Mouse (Mus musculus): ENCODE data around the gene Klhl30. TPM values are rescaled to one million over a fixed set of nuclear protein-coding genes. Genes with fewer than 3 reads are reported as not detected.

Gene Klhl30
- polyA plus RNA-seq (2012; rRNA removed): 0.09 and 0.64 TPM in 2 replicates

DNA sequence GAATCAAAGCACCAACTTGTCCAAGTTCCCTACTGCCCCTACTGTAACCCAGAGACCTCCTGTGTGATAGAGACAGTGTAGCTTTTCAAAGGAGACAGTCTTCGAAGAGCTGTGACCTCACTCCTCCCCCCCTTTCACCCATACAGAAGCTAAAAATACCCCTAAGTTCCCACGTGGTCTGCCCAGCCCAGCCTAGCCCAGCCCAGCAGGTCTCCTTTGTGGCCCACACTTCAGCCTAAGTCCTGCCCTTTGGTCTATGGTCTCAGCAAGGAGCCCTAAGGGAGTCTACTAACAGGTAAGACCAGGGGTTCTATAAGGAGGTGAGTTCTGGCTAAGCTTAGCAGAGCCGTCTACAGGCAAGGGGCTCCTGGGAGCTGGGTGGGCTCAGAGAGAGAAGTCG lies at the start of gene Klhl30:
Gene Klhl30 (plus strand): TSS at position 176 of the 400 bp plus-strand sequence.

DNA sequence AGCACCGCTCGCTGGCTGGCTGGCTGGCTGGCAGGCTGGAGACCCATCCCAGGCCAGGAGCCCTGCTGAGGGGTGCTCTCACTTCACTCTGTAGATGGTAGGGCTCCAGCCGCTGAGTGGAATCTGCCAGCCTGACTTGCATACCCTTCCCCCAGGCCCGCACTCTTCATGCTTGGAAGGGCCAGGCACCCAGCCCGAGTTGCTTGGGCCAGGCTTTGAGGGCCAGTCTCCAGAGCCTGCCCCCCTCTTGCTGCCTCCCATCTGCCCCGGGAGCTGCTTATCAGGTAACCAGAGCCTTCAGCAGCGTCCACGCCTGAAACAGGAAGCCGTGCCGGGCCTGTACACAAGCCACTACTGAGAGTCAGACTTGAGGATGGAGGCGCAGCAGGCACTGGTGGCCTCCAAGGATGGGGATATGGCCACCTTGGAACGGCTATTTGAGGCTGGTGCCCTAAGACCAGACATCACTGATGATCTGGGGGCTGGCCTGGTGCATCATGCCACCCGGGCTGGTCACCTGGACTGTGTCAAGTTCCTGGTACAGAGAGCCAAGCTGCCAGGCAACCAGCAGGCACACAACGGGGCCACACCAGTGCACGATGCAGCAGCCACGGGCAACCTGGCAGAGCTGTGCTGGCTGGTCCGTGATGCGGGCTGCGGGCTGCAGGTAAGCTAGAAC lies 28.9 kb upstream of the Klhl30 start, which contains the start of gene Espnl:
Gene Espnl (plus strand): TSS at position 316 of the 679 bp plus-strand sequence.

DNA sequence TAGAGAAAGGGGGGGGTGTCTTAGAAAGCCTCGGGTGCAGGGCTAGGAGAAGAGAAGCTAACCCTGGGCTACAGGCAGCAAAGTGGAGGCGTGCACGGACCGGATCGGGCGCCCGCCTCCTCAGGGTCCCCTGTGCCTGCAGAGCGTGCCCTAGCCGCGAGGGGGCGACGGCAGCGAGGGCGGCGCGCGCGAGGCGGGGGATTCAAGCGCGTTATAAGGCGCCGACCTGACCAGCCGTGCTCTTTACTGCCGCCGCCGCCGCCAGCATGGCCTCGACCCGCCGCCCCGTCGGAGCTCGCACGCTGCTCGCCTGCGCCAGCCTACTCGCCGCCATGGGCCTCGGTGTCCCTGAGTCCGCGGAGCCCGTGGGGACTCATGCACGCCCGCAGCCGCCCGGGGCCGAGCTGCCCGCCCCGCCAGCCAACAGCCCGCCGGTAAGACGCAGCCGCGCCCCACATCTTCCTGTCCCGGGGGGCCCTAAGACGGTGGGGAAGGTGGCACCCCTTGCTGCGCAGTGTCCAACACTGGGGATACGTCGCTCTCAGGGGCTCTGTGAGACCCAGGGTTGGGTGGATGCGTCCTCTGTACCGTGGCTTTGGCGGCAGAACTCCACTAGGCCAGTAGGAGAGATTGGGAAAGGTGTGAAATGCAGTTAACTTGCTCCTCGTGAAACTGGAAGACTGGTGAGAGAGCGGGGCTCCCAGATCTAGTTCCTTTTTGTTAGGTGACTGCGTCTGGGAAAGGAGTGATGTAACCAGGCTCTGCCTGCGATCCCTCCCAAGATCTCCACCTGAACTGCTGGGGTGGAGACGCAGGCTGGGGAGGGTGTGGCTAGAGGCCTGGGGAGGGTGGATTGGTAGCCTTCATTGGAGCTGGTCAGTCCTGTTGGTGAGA lies 15.6 kb downstream of the Klhl30 start, which contains the start of gene Erfe:
Gene Erfe (plus strand): TSS at position 216 of the 894 bp plus-strand sequence.

DNA sequence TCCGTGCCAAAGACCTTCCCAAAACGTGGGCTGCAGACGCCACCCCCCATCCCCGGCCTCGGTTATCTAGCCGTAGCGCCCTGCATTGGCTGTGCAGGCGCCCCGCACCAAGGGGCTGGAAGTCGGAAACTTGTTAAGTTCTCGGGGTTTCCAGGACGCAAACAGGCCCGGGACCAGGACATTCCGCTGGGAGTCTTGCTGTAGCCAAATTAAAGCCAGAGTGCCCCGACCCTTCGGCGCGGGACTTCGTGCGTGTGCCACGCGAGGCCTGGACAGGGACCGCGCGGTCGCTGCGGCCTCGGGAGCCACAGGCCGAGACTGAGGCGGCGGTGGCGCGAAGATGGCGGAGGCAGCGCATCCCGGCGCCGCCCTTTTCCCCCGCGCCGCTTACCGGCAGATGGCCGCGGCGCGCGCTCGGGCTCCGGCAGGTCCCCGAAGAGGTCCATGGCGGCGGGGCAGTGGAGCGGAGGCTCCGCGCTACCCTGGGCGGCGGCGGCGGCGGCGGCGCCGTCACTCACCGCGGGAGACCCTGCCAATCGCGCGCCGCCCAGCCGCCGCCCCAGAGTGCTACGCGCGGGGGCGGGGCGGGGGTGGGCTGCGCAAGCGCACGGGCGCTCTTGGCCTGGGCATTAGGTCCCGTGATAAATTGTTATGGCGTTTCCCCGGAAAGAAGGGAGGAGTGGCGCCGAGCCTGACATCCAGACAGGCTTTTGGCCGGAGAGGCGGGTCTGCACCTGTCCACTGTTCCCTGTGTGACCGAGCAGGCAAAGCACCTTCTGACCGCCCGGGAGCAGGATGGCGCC lies 47.6 kb downstream of the Klhl30 start, which contains the start of gene Ilkap:
Gene Ilkap (minus strand): TSS at position 556 of the 803 bp plus-strand sequence.

Other genes with a start within 250 kb of the Klhl30 start
- gene Rbm44, start 205.9 kb upstream of the Klhl30 start, polyA plus RNA-seq (2012; rRNA removed): 0.10 and 0.19 TPM in 2 replicates
- 11.7 and 15.8 TPM in 2 replicates for gene Ramp1, start 171.2 kb upstream of the Klhl30 start, polyA plus RNA-seq (2012; rRNA removed)
- 55.4 and 58.8 TPM in 2 replicates for gene Ube2f, start 100.7 kb upstream of the Klhl30 start, polyA plus RNA-seq (2012; rRNA removed)
- gene Scly, start 52.7 kb upstream of the Klhl30 start, polyA plus RNA-seq (2012; rRNA removed): 9.1 and 10.6 TPM in 2 replicates
- 0.09 and 0.14 TPM in 2 replicates for gene Espnl, start 28.9 kb upstream of the Klhl30 start, polyA plus RNA-seq (2012; rRNA removed)
- gene Erfe, start 15.4 kb downstream of the Klhl30 start, polyA plus RNA-seq (2012; rRNA removed): 0.28 and 0.58 TPM in 2 replicates
- gene Ilkap, start 47.8 kb downstream of the Klhl30 start, polyA plus RNA-seq (2012; rRNA removed): 129 and 131 TPM in 2 replicates
- 113 and 114 TPM in 2 replicates for gene Hes6, start 63.0 kb downstream of the Klhl30 start, polyA plus RNA-seq (2012; rRNA removed)
- gene Per2, start 108.3 kb downstream of the Klhl30 start, polyA plus RNA-seq (2012; rRNA removed): 8.6 and 8.9 TPM in 2 replicates
- 19.6 and 20.5 TPM in 2 replicates for gene Traf3ip1, start 143.6 kb downstream of the Klhl30 start, polyA plus RNA-seq (2012; rRNA removed)
- gene Asb1, start 189.5 kb downstream of the Klhl30 start, polyA plus RNA-seq (2012; rRNA removed): 15.3 and 17.3 TPM in 2 replicates